Mouse (Mus musculus) forebrain, embryonic 12.5 days (tissue): ENCODE measurements around the gene Atg9b. TPM values are rescaled to one million over a fixed set of nuclear protein-coding genes. Genes with fewer than 3 reads are reported as not detected.

Source experiments
- ATAC-seq: fragments of 200-750 bp; cut with Nextera tagmentation; 2 replicates; pipeline ENCODE4 v1.8.0; 2017; ENCODE audit warnings: moderate TSS enrichment; ENCODE audit not compliant: low FRiP score
- H3K27ac ChIP-seq: fragments of 300-500 bp; sonication (generic); 2 replicates; pipeline ENCODE4 v1.5.1; 2016; ENCODE audit warnings: mild to moderate bottlenecking
- H3K27me3 ChIP-seq: fragments of 300-500 bp; sonication (generic); 2 replicates; pipeline ENCODE4 v1.6.1; 2016; ENCODE audit warnings: mild to moderate bottlenecking
- H3K36me3 ChIP-seq: fragments of 300-500 bp; sonication (generic); replicated peaks from 2 replicates; pipeline ENCODE4 v1.6.1; 2016; ENCODE audit warnings: mild to moderate bottlenecking
- H3K4me1 ChIP-seq: fragments of 300-500 bp; sonication (generic); 2 replicates; pipeline ENCODE4 v1.6.1; 2016
- H3K4me2 ChIP-seq: fragments of 300-500 bp; sonication (generic); 2 replicates; pipeline ENCODE4 v1.6.1; 2016; ENCODE audit warnings: mild to moderate bottlenecking, moderate library complexity
- H3K4me3 ChIP-seq: fragments of 300-500 bp; sonication (generic); replicated peaks from 2 replicates; pipeline ENCODE4 v1.5.1; 2016; ENCODE audit warnings: mild to moderate bottlenecking
- H3K9ac ChIP-seq: fragments of 300-500 bp; sonication (generic); 2 replicates; pipeline ENCODE4 v1.6.1; 2016; ENCODE audit warnings: mild to moderate bottlenecking
- H3K9me3 ChIP-seq: fragments of 300-500 bp; sonication (generic); 2 replicates; pipeline ENCODE4 v1.6.1; 2016
- WGBS: fragments of 180-500 bp; shearing (Covaris S2); methylation state at CpG from one replicate; pipeline ENCODE4 v1.1.7; 2016; 5-methylcytosine and 5-hydroxymethylcytosine counted together
- polyA plus RNA-seq: library from polyadenylated mRNA; unstranded; fragments of >200 nt; fragmentation: Nextera tagmentation; extraction: Ambion mirVana; gene quantifications from 2 replicates; pipeline ENCODE4 v1.2.1, GENCODE M21; 2016

The Atg9b gene
- 0.34 and 0.53 TPM in 2 replicates for polyA plus RNA-seq

GRCm38 (mm10) chr5:24391864-24392263, at the start of gene Atg9b:
Gene Atg9b, minus strand, starts transcription at chr5:24392143.
- H3K27ac ChIP-seq = no peak within 1 kb of the TSS
- H3K27me3 ChIP-seq = peaks cover 44% of the 10 kb centered on the region
- ATAC-seq = no peak
- H3K9me3 ChIP-seq = no peaks in the 10 kb centered on the region
- WGBS = 86% methylated on average over 7 of the region's 7 CpGs
- H3K4me3 ChIP-seq = no peak within 1 kb of the TSS
- H3K4me2 ChIP-seq = no peak within 1 kb of the TSS
- peaks cover 28% of the 10 kb centered on the region for H3K4me1 ChIP-seq
- no peak within 1 kb of the TSS for H3K9ac ChIP-seq
- no peaks in the 10 kb centered on the region for H3K36me3 ChIP-seq

DNA sequence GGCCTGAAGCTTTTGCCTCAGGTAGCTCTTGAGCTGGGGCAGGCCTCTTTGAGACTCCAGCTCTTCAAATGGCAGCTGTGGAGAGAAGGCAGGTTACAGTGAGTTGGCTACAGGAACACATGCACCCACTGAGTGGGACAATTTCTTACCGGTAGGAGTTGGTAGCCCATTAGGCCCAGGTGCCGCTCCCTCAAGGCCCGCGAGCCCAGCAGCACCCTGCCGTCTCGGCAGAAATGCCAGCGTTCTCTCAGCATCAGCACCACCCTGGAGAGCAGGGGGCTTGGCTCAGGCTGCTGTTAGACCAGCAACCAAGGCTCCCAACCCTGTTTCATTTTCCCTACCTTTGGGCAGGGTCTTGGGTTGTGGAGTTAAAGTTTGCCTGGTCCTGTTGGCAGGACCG, 49.2 kb upstream of the Atg9b start:
- Histone ChIP-seq H3K9ac (no peak overlapping the region), H3K9me3 (no peaks in the 10 kb centered on the region), H3K27ac (no peak overlapping the region), H3K36me3 (peaks cover 58% of the 10 kb centered on the region), H3K4me1 (peaks cover 21% of the 10 kb centered on the region), H3K4me3 (no peak overlapping the region), H3K27me3 (no peaks in the 10 kb centered on the region), H3K4me2 (no peak overlapping the region)
- no peak for ATAC-seq
- 88% methylated on average over 8 of the region's 8 CpGs for WGBS

DNA sequence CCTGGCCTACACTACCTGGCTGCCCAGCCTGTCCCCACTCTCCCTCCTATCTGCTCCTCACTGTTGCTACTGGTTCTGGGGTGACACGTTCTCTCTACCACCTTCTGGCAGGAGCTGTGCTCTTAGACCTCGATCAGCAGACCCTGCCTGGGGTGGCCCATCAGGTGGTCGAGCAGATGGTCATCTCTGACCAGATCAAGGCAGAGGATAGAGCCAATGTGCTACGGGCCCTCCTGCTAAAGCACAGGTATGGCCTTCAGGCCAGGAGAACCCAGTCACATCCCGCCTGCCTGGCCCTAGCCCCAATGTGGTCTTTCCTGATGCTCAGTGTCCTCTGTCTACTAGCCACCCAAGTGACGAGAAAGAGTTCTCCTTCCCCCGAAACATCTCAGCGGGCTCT, 42.0 kb upstream of the Atg9b start:
- no peak for ATAC-seq
- Histone ChIP-seq H3K9me3 (no peaks in the 10 kb centered on the region), H3K9ac (no peak overlapping the region), H3K27ac (no peak overlapping the region), H3K36me3 (peaks cover 73% of the 10 kb centered on the region), H3K4me3 (no peak overlapping the region), H3K27me3 (no peaks in the 10 kb centered on the region), H3K4me1 (peaks cover under 1% of the 10 kb centered on the region; the same call in 1 of the 2 replicates), H3K4me2 (no peak overlapping the region)
- 86% methylated on average over 8 of the region's 8 CpGs for WGBS

DNA sequence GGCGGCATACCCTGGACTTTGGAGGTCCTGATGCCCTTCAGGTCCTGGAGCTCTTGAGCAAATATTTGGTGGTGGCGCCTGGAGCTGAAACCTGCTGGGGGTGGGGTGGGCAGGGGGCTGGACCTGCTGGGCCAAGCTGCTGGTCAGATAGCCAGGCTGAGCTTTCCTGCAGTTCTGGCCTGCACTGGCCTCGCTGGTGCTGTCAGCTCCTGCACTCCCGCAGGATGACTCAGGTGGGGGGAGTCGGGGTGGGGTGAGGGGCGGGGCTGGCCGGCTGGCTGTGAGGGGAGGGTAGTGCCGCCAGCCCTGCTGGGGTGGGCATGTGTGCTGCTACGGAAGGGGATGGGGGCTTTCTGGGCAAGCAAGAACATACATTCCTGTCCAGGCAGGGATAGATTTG, 36.7 kb upstream of the Atg9b start:
- Histone ChIP-seq H3K27ac (0 out of 2 replicates have a peak overlapping the region, but pooled peaks have one; percentile 25), H3K4me1 (peaks cover 49% of the 10 kb centered on the region), H3K36me3 (peaks cover 37% of the 10 kb centered on the region), H3K27me3 (peaks cover 22% of the 10 kb centered on the region), H3K4me3 (no peak overlapping the region), H3K4me2 (0 out of 2 replicates have a peak overlapping the region, but pooled peaks have one; percentile 87), H3K9me3 (no peaks in the 10 kb centered on the region), H3K9ac (peak overlapping the region; percentile 25; the same call in 1 of the 2 replicates)
- 16% methylated on average over 9 of the region's 9 CpGs for WGBS
- ATAC-seq = no peak

DNA sequence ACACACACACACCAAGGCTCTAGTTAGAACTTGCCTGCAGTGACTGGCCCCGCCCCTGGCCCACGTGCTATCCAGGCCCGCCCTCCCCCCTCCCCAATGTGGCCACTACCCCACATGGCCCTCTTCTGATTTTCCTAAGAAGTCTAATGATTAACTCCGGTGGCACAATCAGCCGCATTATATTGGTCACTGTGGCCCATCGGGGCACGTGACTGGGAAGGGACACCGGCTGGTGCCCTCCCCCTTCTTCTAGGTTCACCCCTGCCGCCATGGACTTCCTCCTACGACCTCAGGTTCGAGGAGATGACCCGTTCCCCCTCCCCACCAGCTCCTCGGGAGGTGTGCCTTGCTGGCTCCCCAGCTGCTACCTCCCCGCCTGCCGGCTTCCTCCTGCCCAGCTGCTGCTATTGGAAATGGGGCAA, 36.0 kb upstream of the Atg9b start:
- Histone ChIP-seq H3K36me3 (peaks cover 35% of the 10 kb centered on the region), H3K9ac (peak overlapping the region; percentile 25; the same call in 1 of the 2 replicates), H3K27me3 (peaks cover 22% of the 10 kb centered on the region), H3K4me1 (peaks cover 50% of the 10 kb centered on the region), H3K4me2 (peak overlapping the region; percentile 87), H3K27ac (0 out of 2 replicates have a peak overlapping the region, but pooled peaks have one; percentile 31), H3K9me3 (no peaks in the 10 kb centered on the region), H3K4me3 (no peak overlapping the region; the same call in 1 of the 2 replicates)
- ATAC-seq = no peak
- 4% methylated on average over 15 of the region's 15 CpGs for WGBS

- peaks cover 58% of the 10 kb centered on the region for H3K4me1 ChIP-seq
- H3K36me3 ChIP-seq = peaks cover 28% of the 10 kb centered on the region
- H3K9ac ChIP-seq = peak overlapping the region; percentile 33
- 13% methylated on average over 12 of the region's 12 CpGs for WGBS
- 0 out of 2 replicates have a peak overlapping the region, but pooled peaks have one; percentile 2 for H3K4me3 ChIP-seq
- H3K27me3 ChIP-seq = peaks cover 22% of the 10 kb centered on the region
- H3K27ac ChIP-seq = no peak overlapping the region
- no peak for ATAC-seq
- peak overlapping the region; percentile 87 for H3K4me2 ChIP-seq
- no peaks in the 10 kb centered on the region for H3K9me3 ChIP-seq
Measured at GRCm38 (mm10) chr5:24427285-24427633, 35.3 kb upstream of the Atg9b start.

DNA sequence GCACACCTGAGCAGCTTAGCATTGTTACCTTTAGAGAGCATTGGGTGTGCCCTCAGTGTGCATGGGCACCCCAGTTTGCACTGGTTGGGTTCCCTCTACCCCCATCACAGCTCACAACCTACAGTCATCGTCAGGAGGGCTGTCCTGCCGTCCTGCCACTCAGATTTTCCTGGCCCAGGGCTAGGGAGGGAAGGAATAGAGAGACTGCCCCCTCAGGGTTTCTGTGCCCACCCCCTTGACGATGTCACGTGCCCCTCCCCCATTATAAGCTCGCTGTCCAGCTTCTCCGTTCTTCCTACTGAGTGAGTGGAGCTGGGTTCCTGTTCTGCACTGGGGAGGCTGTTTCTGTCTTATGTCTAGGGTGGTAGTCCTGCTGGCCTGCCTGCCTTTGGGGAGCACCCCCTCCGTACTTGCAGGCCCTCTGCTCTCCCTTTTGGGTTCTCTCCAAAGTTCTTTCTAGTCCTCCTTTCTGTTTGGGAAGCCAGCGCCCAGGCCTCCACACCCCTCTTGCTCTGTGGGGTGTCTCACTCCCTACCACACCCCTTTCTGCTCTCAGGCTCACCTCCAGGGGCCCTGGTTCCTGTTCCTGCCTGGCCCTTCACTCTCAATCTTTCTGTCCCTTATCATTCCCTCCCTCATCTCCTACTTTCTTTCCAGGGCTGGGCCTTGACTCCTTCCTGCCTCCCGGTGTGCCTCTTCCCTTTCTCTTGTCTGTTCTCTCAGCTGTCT, 34.8 kb upstream of the Atg9b start:
- Histone ChIP-seq H3K27ac (no peak overlapping the region), H3K4me1 (peaks cover 63% of the 10 kb centered on the region), H3K4me3 (peak overlapping the region; percentile 56), H3K4me2 (peak overlapping the region; percentile 87), H3K36me3 (peaks cover 24% of the 10 kb centered on the region), H3K9me3 (no peaks in the 10 kb centered on the region), H3K27me3 (peaks cover 22% of the 10 kb centered on the region), H3K9ac (peak overlapping the region; percentile 33)
- no peak for ATAC-seq
- 8% methylated on average over 9 of the region's 9 CpGs for WGBS

GRCm38 (mm10) chr5:24426037-24426432, 34.1 kb upstream of the Atg9b start:
- Histone ChIP-seq H3K27ac (no peak overlapping the region), H3K4me1 (peaks cover 65% of the 10 kb centered on the region)

GRCm38 (mm10) chr5:24425421-24426036, 33.6 kb upstream of the Atg9b start:
- Histone ChIP-seq H3K4me3 (peak overlapping the region; percentile 56), H3K27me3 (peaks cover 22% of the 10 kb centered on the region), H3K4me1 (peaks cover 65% of the 10 kb centered on the region), H3K36me3 (peaks cover 23% of the 10 kb centered on the region), H3K4me2 (peak overlapping the region; percentile 87), H3K9ac (peak overlapping the region; percentile 72), H3K9me3 (no peaks in the 10 kb centered on the region), H3K27ac (peak overlapping the region; percentile 88)
- WGBS = under 1% methylated on average over 28 of the region's 30 CpGs
- no peak for ATAC-seq

More at GRCm38 (mm10) chr5:24426037-24426432, 34.1 kb upstream of the Atg9b start:
- no peaks in the 10 kb centered on the region for H3K9me3 ChIP-seq
- H3K4me2 ChIP-seq = peak overlapping the region; percentile 87
- peak overlapping the region; percentile 56 for H3K4me3 ChIP-seq
- ATAC-seq = no peak
- peaks cover 23% of the 10 kb centered on the region for H3K36me3 ChIP-seq
- peaks cover 22% of the 10 kb centered on the region for H3K27me3 ChIP-seq
- peak overlapping the region; percentile 72 for H3K9ac ChIP-seq
- WGBS = 2% methylated on average over 10 of the region's 10 CpGs

GRCm38 (mm10) chr5:24424861-24425411, 33.0 kb upstream of the Atg9b start:
- no peak for ATAC-seq
- Histone ChIP-seq H3K4me3 (peak overlapping the region; percentile 56), H3K9ac (peak overlapping the region; percentile 72), H3K4me2 (peak overlapping the region; percentile 87), H3K27ac (peak overlapping the region; percentile 88), H3K27me3 (peaks cover 22% of the 10 kb centered on the region), H3K9me3 (no peaks in the 10 kb centered on the region), H3K4me1 (peaks cover 65% of the 10 kb centered on the region), H3K36me3 (peaks cover 23% of the 10 kb centered on the region)
- WGBS = under 1% methylated on average over 48 of the region's 60 CpGs

DNA sequence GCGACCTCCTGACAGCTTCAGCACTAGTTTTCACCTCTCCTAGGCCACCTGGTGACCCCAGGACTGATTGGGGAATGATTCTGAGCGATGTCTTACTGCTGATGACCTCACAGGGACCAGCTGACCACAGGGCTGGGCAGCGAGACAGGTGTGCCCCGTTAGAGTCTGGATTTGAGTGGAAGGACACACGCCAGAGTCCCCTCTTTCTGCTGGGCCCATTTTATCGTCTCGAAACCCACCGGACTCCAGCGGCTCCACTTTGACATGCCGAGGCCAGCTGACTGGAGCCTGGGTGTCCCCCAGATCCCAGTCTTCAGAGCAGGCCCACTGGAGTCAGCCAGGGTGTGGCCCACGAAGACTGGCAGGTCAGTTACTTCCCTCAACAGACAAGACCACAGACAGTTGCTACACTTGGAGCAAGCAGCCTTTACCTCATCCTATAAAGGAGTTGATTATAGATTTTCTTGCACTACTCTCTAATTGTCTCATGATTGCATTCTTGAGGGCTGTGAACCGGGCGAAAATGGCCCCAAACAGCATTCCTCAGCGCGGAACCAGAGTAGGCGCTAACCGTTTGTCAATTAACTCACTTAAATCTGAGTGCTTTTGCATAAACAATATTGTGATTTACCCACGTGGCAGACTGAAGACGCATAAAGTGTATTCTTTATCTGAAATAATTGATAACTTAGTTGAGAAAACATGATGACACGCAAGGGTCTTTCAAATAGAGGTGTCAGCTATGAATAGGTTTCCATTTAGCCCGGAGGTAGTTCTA, 32.2 kb upstream of the Atg9b start:
- H3K9me3 ChIP-seq = no peaks in the 10 kb centered on the region
- peak overlapping the region; percentile 56 for H3K4me3 ChIP-seq
- no peak; the same call in none of the 2 replicates for ATAC-seq
- WGBS = 14% methylated on average over 21 of the region's 21 CpGs
- peak overlapping the region; percentile 88 for H3K27ac ChIP-seq
- H3K4me1 ChIP-seq = peaks cover 65% of the 10 kb centered on the region
- H3K9ac ChIP-seq = peak overlapping the region; percentile 72
- peaks cover 26% of the 10 kb centered on the region for H3K36me3 ChIP-seq
- peak overlapping the region; percentile 87 for H3K4me2 ChIP-seq
- peaks cover 22% of the 10 kb centered on the region for H3K27me3 ChIP-seq
